Mouse (Mus musculus): Measurements from ENCODE around the gene Snx1. TPM values are rescaled to one million over a fixed set of nuclear protein-coding genes. Genes with fewer than 3 reads are reported as not detected.

The Snx1 gene
- polyA plus RNA-seq, 1 experiment: 33.6 TPM

GRCm38 (mm10) chr9:66167222-66167621 is 40.8 kb upstream of the Snx1 start:
- Histone ChIP-seq H3K27ac (ENCODE audit: insufficient read depth, low read length) (no peak overlapping the region), H3K4me3 (ENCODE audit: extremely low read depth, insufficient read depth, insufficient read length) (no peak overlapping the region), H3K4me1 (ENCODE audit: control insufficient read depth, insufficient read depth, insufficient read length) (no peaks in the 10 kb centered on the region), H3K27me3 (ENCODE audit: control insufficient read depth, insufficient read depth, low read length) (no peaks in the 10 kb centered on the region), H3K36me3 (ENCODE audit: control insufficient read depth, insufficient read depth, low read length) (no peaks in the 10 kb centered on the region)
- DNase-seq (ENCODE audit: low read depth in 1 of 2, low spot score in 2 of 2): no peak
- 97% methylated on average over 5 of the region's 5 CpGs for WGBS
- TF ChIP-seq CTCF (IDR thresholded peaks at IDR 0.05; ENCODE audit: extremely low read depth, insufficient read depth, insufficient read length, insufficient replicate concordance) (no peak), POLR2A (IDR thresholded peaks at IDR 0.05; ENCODE audit: low read depth, low read length) (no peak)

GRCm38 (mm10) chr9:66162995-66163394 is 36.6 kb upstream of the Snx1 start:
- peaks cover 2% of the 10 kb centered on the region; the same call in 1 of the 2 replicates for H3K4me1 ChIP-seq (ENCODE audit: control insufficient read depth, insufficient read depth, insufficient read length)
- DNase-seq (ENCODE audit: low read depth in 1 of 2, low spot score in 2 of 2): no peak

GRCm38 (mm10) chr9:66160155-66160554 is 33.8 kb upstream of the Snx1 start:
- DNase-seq (ENCODE audit: low read depth in 1 of 2, low spot score in 2 of 2): no peak
- Histone ChIP-seq H3K27me3 (ENCODE audit: control insufficient read depth, insufficient read depth, low read length) (peaks cover 6% of the 10 kb centered on the region), H3K4me3 (ENCODE audit: extremely low read depth, insufficient read depth, insufficient read length) (no peak overlapping the region), H3K27ac (ENCODE audit: insufficient read depth, low read length) (no peak overlapping the region), H3K36me3 (ENCODE audit: control insufficient read depth, insufficient read depth, low read length) (no peaks in the 10 kb centered on the region), H3K4me1 (ENCODE audit: control insufficient read depth, insufficient read depth, insufficient read length) (peaks cover 4% of the 10 kb centered on the region; the same call in 1 of the 2 replicates)
- TF ChIP-seq CTCF (IDR thresholded peaks at IDR 0.05; ENCODE audit: extremely low read depth, insufficient read depth, insufficient read length, insufficient replicate concordance): no peak
- 93% methylated on average over 2 of the region's 2 CpGs for WGBS

More at GRCm38 (mm10) chr9:66162995-66163394, 36.6 kb upstream of the Snx1 start:
- H3K27ac ChIP-seq (ENCODE audit: insufficient read depth, low read length): no peak overlapping the region
- TF ChIP-seq POLR2A (IDR thresholded peaks at IDR 0.05; ENCODE audit: low read depth, low read length) (no peak), CTCF (IDR thresholded peaks at IDR 0.05; ENCODE audit: extremely low read depth, insufficient read depth, insufficient read length, insufficient replicate concordance) (no peak)
- 85% methylated on average over 9 of the region's 9 CpGs for WGBS
- no peak overlapping the region for H3K4me3 ChIP-seq (ENCODE audit: extremely low read depth, insufficient read depth, insufficient read length)
- H3K36me3 ChIP-seq (ENCODE audit: control insufficient read depth, insufficient read depth, low read length): no peaks in the 10 kb centered on the region
- peaks cover 5% of the 10 kb centered on the region for H3K27me3 ChIP-seq (ENCODE audit: control insufficient read depth, insufficient read depth, low read length)

GRCm38 (mm10) chr9:66158885-66159430 is 32.6 kb upstream of the Snx1 start:
- H3K4me1 ChIP-seq (ENCODE audit: control insufficient read depth, insufficient read depth, insufficient read length): peaks cover 4% of the 10 kb centered on the region; the same call in 1 of the 2 replicates
- H3K27ac ChIP-seq (ENCODE audit: insufficient read depth, low read length): no peak overlapping the region
- peaks cover 6% of the 10 kb centered on the region for H3K27me3 ChIP-seq (ENCODE audit: control insufficient read depth, insufficient read depth, low read length)
- WGBS: 82% methylated on average over 6 of the region's 6 CpGs
- 0 out of 2 replicates have a peak overlapping the region, but pooled peaks have one; percentile 52 for H3K4me3 ChIP-seq (ENCODE audit: extremely low read depth, insufficient read depth, insufficient read length)
- no peaks in the 10 kb centered on the region for H3K36me3 ChIP-seq (ENCODE audit: control insufficient read depth, insufficient read depth, low read length)
- TF ChIP-seq CTCF (IDR thresholded peaks at IDR 0.05; ENCODE audit: extremely low read depth, insufficient read depth, insufficient read length, insufficient replicate concordance) (no peak), POLR2A (IDR thresholded peaks at IDR 0.05; ENCODE audit: low read depth, low read length) (no peak)
- DNase-seq (ENCODE audit: low read depth in 1 of 2, low spot score in 2 of 2): no peak

- Histone ChIP-seq H3K27me3 (ENCODE audit: control insufficient read depth, insufficient read depth, low read length) (peaks cover 6% of the 10 kb centered on the region), H3K36me3 (ENCODE audit: control insufficient read depth, insufficient read depth, low read length) (no peaks in the 10 kb centered on the region), H3K4me1 (ENCODE audit: control insufficient read depth, insufficient read depth, insufficient read length) (peaks cover 4% of the 10 kb centered on the region; the same call in 1 of the 2 replicates), H3K4me3 (ENCODE audit: extremely low read depth, insufficient read depth, insufficient read length) (peak within 1 kb of the TSS; percentile 52), H3K27ac (ENCODE audit: insufficient read depth, low read length) (peak within 1 kb of the TSS; percentile 63)
- TF ChIP-seq CTCF (IDR thresholded peaks at IDR 0.05; ENCODE audit: extremely low read depth, insufficient read depth, insufficient read length, insufficient replicate concordance): peak; percentile 72
- TF ChIP-seq POLR2A (IDR thresholded peaks at IDR 0.05; ENCODE audit: low read depth, low read length): no peak
- peak; percentile 11 to 73 for DNase-seq (ENCODE audit: low read depth in 1 of 2, low spot score in 2 of 2)
- 3% methylated on average over 57 of the region's 58 CpGs for WGBS
Measured at GRCm38 (mm10) chr9:66157958-66158830, 31.8 kb upstream of the Snx1 start, which contains the start of gene Dapk2. TSS of gene Dapk2 (plus strand) at chr9:66158223.

- H3K27me3 ChIP-seq (ENCODE audit: control insufficient read depth, insufficient read depth, low read length): peaks cover 6% of the 10 kb centered on the region
- no peak overlapping the region for H3K4me3 ChIP-seq (ENCODE audit: extremely low read depth, insufficient read depth, insufficient read length)
- H3K27ac ChIP-seq (ENCODE audit: insufficient read depth, low read length): no peak overlapping the region
- no peaks in the 10 kb centered on the region for H3K36me3 ChIP-seq (ENCODE audit: control insufficient read depth, insufficient read depth, low read length)
- DNase-seq (ENCODE audit: low read depth in 1 of 2, low spot score in 2 of 2): no peak
- WGBS: 78% methylated on average over 1 of the region's 1 CpGs
- TF ChIP-seq POLR2A (IDR thresholded peaks at IDR 0.05; ENCODE audit: low read depth, low read length) (no peak), CTCF (IDR thresholded peaks at IDR 0.05; ENCODE audit: extremely low read depth, insufficient read depth, insufficient read length, insufficient replicate concordance) (no peak)
- peaks cover 4% of the 10 kb centered on the region; the same call in 1 of the 2 replicates for H3K4me1 ChIP-seq (ENCODE audit: control insufficient read depth, insufficient read depth, insufficient read length)
Measured at GRCm38 (mm10) chr9:66155534-66155933, 29.1 kb upstream of the Snx1 start.
